Mouse (Mus musculus) C2C12 (cell line): Measurements from ENCODE around the gene C730034F03Rik. TPM values are rescaled to one million over a fixed set of nuclear protein-coding genes. Genes with fewer than 3 reads are reported as not detected.
A peak's percentile ranks its signal among the peaks of the same experiment; 100 is the strongest.

Source experiments
- H3K27me3 ChIP-seq: one replicate; pipeline ENCODE4 v1.6.1; 2011; ENCODE audit not compliant: control insufficient read depth, insufficient read depth, insufficient read length
- H3K36me3 ChIP-seq: one replicate; pipeline ENCODE4 v1.6.1; 2011; ENCODE audit not compliant: control insufficient read depth, insufficient read depth
- H3K4me3 ChIP-seq: one replicate; pipeline ENCODE4 v1.5.1; 2011; ENCODE audit warnings: mild to moderate bottlenecking, control low read depth; ENCODE audit not compliant: poor library complexity, insufficient read depth, severe bottlenecking
- H3K79me2 ChIP-seq: one replicate; pipeline ENCODE4 v1.6.1; 2011; ENCODE audit not compliant: control insufficient read depth, insufficient read depth
- H3K79me3 ChIP-seq: one replicate; pipeline ENCODE4 v1.6.1; 2011; ENCODE audit warnings: low read depth, control low read depth
- H3ac ChIP-seq: one replicate; pipeline ENCODE3; 2011; ENCODE audit warnings: low read depth; ENCODE audit not compliant: control insufficient read depth, insufficient read length
- CEBPB ChIP-seq: IDR thresholded peaks from one replicate; pipeline ENCODE4 v1.6.1; 2011; ENCODE audit warnings: low read depth, mild to moderate bottlenecking, control low read depth, moderate library complexity
- CTCF ChIP-seq: IDR thresholded peaks from one replicate; pipeline ENCODE4 v1.5.1; 2011; ENCODE audit not compliant: control insufficient read depth, insufficient read depth, insufficient read length
- FOSL1 ChIP-seq: IDR thresholded peaks from one replicate; pipeline ENCODE4 v1.8.0; 2011; ENCODE audit warnings: mild to moderate bottlenecking, low read length; ENCODE audit not compliant: poor library complexity, insufficient read depth, severe bottlenecking
- MAX ChIP-seq: IDR thresholded peaks from one replicate; pipeline ENCODE4 v1.6.1; 2011; ENCODE audit warnings: mild to moderate bottlenecking, control low read depth
- MYOD1 ChIP-seq: IDR thresholded peaks from one replicate; pipeline ENCODE4 v1.6.1; 2011; ENCODE audit warnings: low read depth; ENCODE audit not compliant: control insufficient read depth, insufficient read length
- MYOG ChIP-seq: IDR thresholded peaks from one replicate; pipeline ENCODE4 v1.6.1; 2011; ENCODE audit not compliant: control insufficient read depth, insufficient read length; ENCODE audit errors: extremely low read depth
- USF1 ChIP-seq: IDR thresholded peaks from one replicate; pipeline ENCODE4 v1.6.1; 2011; ENCODE audit warnings: low read depth, mild to moderate bottlenecking, control low read depth, moderate library complexity
- polyA plus RNA-seq: library from polyadenylated mRNA; unstranded; fragments of >200 nt; fragmentation: generic; extraction: Trizol; gene quantifications from one replicate; pipeline ENCODE4 v1.2.1, GENCODE M21; 2012; ENCODE audit warnings: missing spikeins

C730034F03Rik gene
- polyA plus RNA-seq, 1 experiment = 0.33 TPM

DNA sequence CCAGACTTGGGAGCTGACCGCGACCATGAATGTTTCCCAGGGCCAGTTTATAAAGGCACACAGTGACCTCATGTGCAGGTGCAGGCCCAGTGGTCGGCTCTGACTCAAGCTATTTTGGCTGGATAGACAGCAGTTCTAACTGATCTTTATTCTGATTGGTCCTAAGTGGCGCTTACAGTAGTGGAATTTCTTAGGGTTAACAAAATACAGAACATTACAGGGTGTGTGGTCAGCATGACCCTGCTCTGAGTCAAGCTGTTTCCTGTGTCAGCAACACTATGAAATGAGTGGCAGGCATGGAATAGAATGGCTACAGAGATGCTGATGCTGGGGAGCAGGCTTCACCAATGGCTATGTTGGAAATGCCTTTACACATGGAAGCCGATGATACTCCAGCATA is 6.5 kb downstream of the C730034F03Rik start:
- H3K36me3 ChIP-seq = no peaks in the 10 kb centered on the region
- H3K79me3 ChIP-seq = no peaks in the 10 kb centered on the region
- no peaks in the 10 kb centered on the region for H3K27me3 ChIP-seq
- no peak overlapping the region for H3K4me3 ChIP-seq
- no peak overlapping the region for H3ac ChIP-seq
- H3K79me2 ChIP-seq = no peaks in the 10 kb centered on the region
- TF ChIP-seq MYOD1 = peak; percentile 48
- TF ChIP-seq FOSL1 = peak; percentile 50
- no peak for TF ChIP-seq CTCF
- TF ChIP-seq CEBPB = peak; percentile 11

DNA sequence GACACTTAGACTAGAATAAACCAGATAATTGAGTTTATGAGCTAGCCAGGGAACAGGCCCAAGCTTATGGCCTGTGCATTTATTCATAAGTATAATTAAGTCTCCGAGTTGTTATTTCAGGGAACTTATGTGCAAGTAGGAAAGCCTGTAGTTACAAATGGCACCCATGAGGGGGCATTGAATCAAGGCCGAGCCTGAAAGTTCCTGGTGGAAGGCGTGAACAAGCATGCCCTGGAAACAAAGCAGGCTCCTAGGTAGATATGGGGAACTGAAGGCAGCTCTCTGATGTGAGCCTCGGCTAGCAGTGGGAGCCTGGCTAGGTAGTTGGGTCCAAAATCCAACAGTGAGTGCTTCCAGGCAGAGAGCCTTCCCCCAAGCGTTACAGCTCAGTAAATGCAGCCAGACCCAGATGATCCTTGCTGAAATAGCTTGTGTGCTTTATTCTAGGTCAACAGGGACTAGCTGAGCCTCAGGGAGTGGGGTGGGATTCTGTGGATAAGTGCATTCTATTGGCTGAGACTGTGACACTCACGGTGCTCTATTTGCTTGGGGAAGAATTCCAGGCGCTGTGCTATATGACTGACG is 13.2 kb downstream of the C730034F03Rik start:
- TF ChIP-seq MYOD1 (no peak), CEBPB (no peak), FOSL1 (no peak), USF1 (no peak), MYOG (no peak), CTCF (no peak), MAX (no peak)
- no peaks in the 10 kb centered on the region for H3K36me3 ChIP-seq
- H3K79me3 ChIP-seq = no peaks in the 10 kb centered on the region
- no peak overlapping the region for H3K4me3 ChIP-seq
- no peak overlapping the region for H3ac ChIP-seq
- H3K27me3 ChIP-seq = peaks cover 4% of the 10 kb centered on the region
- H3K79me2 ChIP-seq = no peaks in the 10 kb centered on the region

DNA sequence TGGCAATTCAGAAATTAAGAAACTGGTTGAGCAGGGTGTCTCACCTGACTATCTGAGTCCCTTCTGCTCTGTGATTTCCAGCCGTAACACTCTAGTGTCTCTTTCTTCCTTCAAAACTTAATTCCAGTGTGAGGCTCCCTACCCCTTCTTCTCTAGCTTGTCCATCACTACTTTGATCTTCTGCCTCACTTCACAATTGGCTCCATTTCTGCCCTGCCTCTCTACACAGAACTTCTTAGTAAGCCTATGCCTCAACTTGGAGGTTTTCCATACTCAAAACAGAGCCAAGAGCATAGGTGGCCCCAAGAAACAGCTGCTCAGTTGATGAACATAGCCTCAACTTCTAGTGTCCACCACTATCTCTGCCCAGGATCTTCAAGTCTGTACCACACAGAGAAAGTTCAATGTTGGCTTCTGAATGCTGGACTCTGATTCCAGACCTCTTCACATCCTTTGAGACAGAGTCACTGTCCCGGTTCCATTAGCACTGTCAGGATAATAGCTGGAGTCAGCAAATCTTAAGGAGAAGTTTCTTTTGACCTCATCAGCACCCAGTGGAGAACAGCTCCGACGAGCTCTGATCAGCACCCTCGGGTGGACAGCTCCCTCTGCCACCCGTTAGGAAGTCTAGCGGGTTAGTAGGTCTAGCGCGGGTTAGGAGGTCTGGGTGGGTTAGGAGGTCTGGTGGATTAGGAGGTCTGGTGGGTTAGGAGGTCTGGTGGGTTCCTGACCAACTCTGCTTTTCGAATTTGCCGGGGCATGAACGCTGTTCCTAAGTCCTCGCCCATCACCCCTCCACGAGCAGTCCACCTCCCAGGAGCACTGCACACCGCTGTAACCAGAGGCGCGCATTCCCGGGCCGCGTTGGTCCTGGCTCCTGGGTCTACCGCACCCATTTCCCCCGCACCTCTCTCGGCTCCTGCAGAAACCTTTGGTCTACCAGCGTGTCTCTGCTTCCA is 23.8 kb downstream of the C730034F03Rik start:
- Histone ChIP-seq H3ac (no peak overlapping the region), H3K79me3 (no peaks in the 10 kb centered on the region), H3K4me3 (no peak overlapping the region), H3K36me3 (no peaks in the 10 kb centered on the region), H3K27me3 (peaks cover 72% of the 10 kb centered on the region), H3K79me2 (no peaks in the 10 kb centered on the region)
- no peak for TF ChIP-seq MYOG
- TF ChIP-seq MAX = peak; percentile 58

DNA sequence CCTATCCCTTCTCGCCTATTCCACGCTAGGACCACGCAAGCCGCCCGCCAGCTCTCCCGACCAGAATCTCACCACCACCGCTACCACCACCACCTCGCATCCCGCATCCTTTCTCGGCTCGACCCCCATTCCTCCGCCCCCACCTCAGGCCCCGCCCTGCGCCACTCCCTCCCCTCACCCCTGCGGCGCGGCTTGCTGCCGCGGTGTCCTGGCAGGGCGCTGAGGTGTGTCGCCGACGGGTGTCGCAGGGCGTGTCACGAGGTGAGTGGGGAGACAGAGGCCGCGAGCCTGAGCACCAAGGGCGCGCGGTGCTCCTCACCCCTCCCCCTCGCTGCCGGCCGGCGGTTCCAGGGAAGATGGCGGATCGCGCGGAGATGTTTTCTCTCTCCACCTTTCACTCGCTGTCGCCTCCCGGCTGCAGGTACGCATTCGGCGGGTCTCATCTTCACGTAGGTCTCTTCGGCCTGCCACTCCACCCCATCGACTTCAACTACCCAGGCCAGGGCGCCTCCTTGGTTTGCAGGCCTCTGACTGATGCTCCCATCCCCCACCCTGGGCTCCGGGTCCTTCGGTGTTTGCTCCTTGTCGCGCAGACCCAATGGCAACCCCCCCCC is 24.6 kb downstream of the C730034F03Rik start, which contains the start of gene Mapk8ip2:
Gene Mapk8ip2, plus strand, starts transcription at position 49 of the 614 bp plus-strand sequence.
- Histone ChIP-seq H3K36me3 (no peaks in the 10 kb centered on the region), H3ac (no peak within 1 kb of the TSS), H3K4me3 (no peak within 1 kb of the TSS), H3K79me3 (no peaks in the 10 kb centered on the region), H3K79me2 (no peaks in the 10 kb centered on the region), H3K27me3 (peaks cover 78% of the 10 kb centered on the region)
- TF ChIP-seq USF1 (no peak), CTCF (no peak), MAX (no peak), CEBPB (no peak), FOSL1 (no peak), MYOD1 (no peak), MYOG (no peak)

DNA sequence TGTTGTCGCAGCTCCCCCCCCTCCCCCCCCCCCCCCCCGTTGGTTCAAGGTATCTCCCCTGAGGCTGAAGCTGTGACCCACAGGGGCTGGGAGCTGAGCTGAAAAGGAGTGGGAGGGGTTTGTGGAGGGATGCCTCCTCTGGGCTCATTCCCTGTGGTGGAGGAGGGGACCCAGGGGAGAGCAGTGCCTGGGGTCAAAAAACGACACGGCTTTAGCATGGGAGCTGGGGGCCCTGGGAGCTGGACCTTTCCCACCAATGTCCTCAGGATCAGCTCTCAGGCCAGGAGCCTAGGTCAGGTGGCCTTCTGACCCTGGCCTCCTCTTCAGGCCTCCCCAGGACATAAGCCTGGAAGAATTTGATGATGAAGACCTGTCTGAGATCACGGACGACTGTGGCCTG is 25.5 kb downstream of the C730034F03Rik start:
- Histone ChIP-seq H3K79me3 (no peaks in the 10 kb centered on the region), H3K27me3 (peaks cover 79% of the 10 kb centered on the region), H3K36me3 (no peaks in the 10 kb centered on the region), H3K79me2 (no peaks in the 10 kb centered on the region), H3K4me3 (no peak overlapping the region), H3ac (no peak overlapping the region)
- no peak for TF ChIP-seq MYOD1
- TF ChIP-seq FOSL1 = no peak
- no peak for TF ChIP-seq CEBPB
- TF ChIP-seq MAX = no peak
- no peak for TF ChIP-seq USF1
- TF ChIP-seq MYOG = no peak
- TF ChIP-seq CTCF = no peak
